Mouse (Mus musculus) left cerebral cortex, adult 9 months (tissue): ENCODE data around the gene Pla2g1b.

Source experiments
- DNase-seq, 2 experiments: peaks; one replicate each; pipeline ENCODE4 v3.0.0; 2022; ENCODE audit warnings: low spot score in 2 of 2

The Pla2g1b gene

DNA sequence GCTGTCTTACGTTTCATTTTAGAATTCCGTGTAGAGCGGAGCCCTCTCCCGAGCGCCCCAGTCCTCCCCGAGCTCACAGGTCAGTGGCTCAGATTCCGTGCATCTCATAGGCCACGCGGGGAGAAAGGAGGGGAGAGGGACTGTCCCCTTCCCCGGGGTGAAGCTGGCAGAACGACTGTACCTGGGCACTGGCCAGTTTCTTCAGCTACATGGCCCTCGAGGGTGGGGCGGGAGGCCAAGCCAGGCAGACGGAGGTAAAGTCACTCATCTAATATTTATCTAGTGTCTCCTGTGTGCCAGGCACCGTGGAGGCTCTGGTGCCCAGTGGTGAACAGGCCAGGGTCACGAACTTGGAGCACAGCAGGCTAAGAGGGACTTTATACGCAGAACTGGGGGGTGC is 19.0 kb upstream of the Pla2g1b start:
- no peak for DNase-seq

- no peak for DNase-seq
Observed at GRCm38 (mm10) chr5:115449247-115449646, 16.8 kb upstream of the Pla2g1b start.

DNA sequence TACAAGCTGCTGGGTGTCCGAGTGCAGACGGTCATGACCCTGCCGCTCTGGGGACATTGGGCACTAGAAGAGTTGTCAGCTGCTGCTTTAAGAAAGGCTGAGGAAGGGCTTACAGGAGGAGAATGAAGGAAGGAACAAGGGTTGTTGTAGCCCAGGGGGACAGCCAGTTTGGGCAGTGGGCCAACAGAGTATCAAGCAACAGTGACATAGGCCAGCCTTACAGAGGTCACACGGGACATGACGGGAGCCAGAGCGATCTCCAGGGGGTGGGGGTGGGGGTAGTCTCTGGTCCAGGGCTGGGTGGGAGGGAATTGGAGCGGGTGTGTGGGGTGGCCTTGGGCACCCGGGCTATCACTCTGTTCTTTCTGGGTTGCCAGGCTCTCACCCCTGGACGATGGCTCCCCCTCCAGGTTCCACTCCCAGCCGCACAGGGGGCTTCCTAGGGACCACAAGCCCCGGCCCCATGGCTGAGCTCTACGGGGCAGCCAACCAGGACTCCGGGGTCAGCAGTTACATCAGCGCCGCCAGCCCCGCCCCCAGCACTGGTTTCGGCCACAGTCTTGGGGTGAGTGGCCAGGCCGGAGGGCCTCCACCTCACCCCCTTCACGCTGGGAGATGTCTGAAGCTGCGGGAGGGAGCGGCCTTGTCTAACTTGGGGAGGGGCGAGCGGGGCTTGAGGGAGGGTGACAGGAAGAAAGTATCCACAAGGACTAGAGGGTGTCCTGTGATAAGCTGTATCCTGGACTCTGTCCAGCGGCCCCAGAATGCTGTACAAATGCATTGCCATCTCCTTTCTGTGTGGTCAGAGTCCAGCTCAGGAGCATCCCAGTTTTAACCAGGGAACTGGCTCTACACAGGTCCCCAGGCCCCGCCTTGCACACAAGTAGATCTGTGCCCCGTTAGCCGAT is 15.4 kb upstream of the Pla2g1b start:
- DNase-seq = no peak

DNA sequence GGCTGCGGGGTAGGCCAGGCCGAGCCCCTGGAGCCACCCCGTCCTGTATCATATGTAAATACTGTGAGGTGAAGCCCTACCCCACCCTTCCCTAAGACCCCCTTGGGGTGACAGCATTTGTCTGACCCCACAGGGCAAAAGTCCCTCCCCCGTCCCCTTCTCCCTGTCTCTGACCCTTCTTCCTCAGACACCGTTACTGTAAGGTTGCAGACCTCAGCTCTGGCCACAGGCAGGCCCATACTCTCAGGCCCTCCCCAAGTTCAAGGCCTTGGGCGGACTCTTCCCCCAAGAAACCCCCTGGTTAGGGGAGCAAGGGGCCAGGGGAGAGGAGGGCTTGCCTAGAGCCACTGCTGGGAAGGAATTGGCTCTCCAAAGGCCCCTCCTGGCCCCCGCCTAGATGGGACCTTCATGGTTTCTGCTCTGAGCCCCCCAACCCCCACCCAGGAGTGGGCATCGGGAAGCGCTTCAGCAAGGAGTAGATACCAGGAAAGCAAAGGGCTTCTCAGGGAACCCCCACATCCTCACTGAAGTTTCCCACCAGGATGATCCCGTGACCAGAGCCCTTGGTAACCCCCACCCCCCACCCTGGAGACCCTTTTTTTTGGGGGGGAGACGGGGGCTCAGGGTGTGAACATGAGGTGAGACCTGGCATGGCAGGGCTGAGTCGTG is 11.5 kb upstream of the Pla2g1b start:
- no peak for DNase-seq

- DNase-seq = no peak
Observed at GRCm38 (mm10) chr5:115455838-115456237, 10.2 kb upstream of the Pla2g1b start.

DNA sequence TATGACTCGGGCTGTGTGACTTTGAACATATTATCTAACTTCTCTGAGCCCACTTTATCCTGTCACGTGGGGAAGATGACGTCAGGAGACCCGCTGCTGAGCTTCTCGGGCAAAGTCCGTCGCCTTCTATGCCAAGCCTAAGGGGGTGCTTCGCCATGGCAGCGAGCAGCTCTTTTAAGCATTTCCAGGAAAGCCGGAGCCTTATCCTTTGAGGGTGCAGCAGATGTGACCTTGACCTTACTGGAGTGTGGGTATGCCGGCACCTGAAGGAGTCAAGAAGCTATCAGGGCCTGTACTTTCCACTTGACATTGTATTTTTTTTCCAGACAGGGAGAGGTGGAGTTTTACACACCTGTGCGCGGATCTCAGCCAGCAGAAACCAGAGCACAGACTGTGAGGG is 7.1 kb upstream of the Pla2g1b start:
- DNase-seq = no peak

GRCm38 (mm10) chr5:115464408-115465115 is 1.5 kb upstream of the Pla2g1b start:
- DNase-seq = no peak

GRCm38 (mm10) chr5:115469791-115470190 is 3.7 kb downstream of the Pla2g1b start:
- no peak for DNase-seq

GRCm38 (mm10) chr5:115470766-115471531 is 4.9 kb downstream of the Pla2g1b start:
- DNase-seq = peak in 1 of 2 experiments; percentile 45

GRCm38 (mm10) chr5:115473191-115473590 is 7.1 kb downstream of the Pla2g1b start:
- DNase-seq = no peak

GRCm38 (mm10) chr5:115474174-115474828 is 8.2 kb downstream of the Pla2g1b start:
- no peak for DNase-seq

DNA sequence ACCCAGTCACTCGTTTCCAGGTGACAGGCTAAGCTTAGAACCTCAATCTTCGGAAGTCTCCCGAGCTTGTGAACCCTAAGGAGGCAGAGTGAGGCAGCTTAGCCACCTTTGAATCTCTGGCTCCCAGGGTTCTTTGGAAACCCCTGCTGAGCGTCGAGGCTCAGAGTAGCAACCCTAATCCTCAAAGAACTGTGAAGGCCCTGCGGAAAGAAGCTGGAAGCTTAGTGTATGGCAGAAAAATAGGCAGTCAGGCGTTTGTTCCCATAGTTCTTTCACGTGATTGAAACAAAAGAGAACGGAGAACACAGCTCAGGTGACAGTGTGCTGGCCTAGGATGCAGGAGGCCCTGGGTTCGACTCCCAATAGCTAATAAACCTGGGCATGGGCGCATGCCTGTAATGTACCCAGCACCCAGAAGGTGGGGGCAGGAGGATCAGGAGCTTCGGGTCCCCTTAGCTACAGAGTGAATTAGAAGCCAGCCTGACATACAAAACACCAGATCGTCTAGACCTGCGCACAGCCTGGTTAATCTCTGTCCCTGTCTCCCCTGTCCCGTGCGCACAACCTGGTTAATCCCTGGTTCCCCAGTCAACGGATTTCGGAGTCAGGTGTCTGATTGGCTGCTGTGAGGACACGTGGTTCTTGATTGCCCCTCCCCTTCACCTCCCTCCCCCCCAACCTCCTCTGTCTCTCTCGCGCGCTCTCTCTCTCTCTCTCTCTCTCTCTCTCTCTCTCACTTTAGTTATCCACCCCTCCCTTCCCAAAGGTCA is 9.5 kb downstream of the Pla2g1b start:
- no peak for DNase-seq

GRCm38 (mm10) chr5:115476107-115476727 is 10.2 kb downstream of the Pla2g1b start:
- no peak for DNase-seq

- DNase-seq = no peak
Observed at GRCm38 (mm10) chr5:115479561-115479960, 13.5 kb downstream of the Pla2g1b start.

GRCm38 (mm10) chr5:115480101-115480500 is 14.0 kb downstream of the Pla2g1b start:
- DNase-seq = no peak

DNA sequence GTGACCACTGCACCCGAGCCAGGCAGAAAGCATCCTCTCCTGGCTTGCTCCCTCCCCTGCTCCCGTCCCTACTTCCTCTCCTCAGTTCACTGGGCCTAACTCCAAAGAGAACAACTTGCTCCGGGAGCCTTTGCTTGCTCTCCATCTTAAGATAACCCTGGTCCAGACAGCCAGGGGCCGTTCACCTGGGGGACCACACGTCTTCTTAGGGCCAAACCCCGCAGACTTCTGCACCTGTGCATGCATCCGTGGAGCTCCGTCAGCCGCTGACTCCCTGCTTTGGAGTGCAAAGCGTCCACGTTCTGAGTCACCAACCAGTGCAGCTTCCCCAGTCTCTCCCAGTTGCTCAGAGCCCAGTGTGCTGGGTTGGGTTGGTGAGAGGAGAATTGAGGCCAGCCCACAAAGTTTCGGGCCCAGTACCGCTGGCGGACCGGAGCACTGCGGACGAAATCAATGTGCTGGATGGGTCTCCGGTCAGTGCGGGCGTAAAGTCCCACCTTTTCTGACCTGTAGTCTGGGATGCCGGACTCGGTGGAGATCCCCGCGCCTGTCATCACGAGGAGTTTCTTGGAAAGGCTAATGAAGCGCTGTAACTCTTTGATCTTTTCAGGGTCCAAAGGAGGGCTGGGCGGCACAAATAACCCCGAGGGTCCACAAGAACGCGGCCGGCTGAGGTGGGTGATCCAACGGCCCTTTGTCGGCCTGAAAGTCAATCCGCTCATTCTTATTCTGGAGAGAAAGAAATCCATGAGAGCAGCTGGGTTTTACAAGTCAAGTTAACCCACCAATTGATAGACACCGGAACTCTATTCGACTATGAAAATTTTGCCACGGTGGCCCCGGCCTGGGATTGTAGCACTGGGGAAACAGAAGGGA is 16.6 kb downstream of the Pla2g1b start:
- DNase-seq = no peak

DNA sequence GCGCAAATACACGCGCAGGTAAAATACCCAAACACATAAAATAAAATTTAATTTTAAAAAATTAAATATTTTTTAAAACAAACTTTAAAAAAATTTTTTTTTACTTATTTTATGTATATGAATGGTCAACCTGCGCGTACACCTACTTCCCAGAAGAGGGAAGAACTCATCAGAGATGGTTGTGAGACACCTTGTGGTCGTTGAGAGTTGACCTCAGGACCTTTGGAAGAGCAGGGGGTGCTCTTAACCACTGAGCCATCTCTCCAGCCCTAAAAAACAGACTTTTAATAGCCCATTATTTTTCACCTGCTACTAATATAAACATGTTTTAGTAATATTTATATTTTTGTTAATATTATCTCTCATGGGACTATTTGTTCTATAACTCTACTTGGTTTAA is 17.3 kb downstream of the Pla2g1b start:
- DNase-seq = no peak

DNA sequence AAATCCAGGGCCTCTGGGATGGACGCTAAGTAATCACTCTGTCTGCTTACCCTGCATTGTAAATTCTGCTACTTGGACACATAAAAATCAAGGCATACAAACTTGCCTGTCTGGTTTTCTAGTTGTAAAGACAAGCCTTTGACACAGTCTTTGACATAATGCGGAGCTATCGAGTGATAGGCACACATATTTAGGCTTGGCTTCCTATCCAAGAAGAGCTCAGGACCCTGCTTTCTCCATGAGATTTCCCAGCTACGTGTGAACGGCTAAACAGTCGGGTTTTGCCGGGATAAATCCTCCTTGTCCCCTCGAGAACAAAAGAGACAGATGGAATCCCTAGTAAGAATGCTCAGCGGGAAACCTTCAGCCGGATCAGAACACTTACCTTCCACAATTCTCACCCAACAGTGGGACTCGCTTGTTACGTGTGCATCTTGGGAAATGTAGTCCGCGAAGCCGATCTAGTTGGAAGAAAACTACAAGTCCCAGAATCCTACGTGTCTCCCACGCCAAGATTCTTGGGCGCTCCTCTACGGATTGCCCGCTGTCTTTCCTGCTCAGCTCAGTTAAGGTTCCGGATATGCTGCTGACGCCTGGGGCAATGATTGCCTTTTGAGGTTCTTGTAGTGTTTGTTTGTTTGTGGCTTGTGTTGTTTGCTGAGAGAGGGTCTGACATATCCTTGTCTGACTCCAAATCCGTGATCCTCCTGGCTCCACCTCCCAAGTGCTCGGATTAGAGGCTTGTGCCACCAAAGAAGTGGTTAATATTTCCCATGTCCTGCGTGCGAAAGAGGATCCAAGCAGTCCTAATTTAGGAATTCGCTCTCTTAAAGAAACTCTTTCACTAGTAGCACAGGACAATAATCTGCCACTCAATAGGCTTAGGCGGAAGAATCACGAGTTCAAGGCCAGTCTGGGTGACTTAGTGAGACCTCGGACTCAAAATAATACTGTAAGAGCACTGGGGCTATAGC is 18.2 kb downstream of the Pla2g1b start, which contains the start of gene Sirt4:
Gene Sirt4 (minus strand): TSS at position 779 of the 974 bp plus-strand sequence.
- peak; percentile 87 to 93 for DNase-seq
